Mouse (Mus musculus): Measurements from ENCODE around the gene Myo1b.

Myo1b gene

DNA sequence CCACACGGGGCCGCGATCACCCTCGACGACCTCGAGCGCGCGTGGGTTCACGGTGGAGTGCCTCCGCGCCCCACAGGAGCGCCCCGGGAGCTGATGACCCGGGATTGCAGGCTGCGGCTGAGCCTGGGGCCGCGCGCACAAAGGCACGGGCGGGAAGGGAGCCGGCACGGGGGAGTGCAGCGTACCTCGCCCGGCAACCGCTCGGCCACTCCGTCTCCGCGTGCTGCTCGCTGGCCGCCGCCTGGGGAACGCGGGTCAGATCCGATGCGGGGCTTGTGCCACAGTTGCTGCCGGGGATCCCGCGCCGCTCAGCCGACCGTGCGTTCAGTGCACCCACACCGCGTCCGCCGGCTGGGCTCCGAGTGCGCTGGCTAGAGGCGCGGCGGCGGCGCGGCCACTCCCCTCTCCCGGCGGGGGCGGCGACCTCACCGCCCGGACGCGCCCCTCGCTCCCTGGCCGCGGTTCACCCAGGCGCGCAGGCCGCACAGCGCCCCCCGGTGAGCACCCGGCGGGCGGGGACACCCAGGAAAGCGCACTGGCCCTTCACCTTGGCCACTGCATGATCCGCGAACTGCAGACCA is at the start of gene Myo1b:
Gene Myo1b (minus strand): TSS at position 496 of the 581 bp plus-strand sequence.
- no peak for DNase-seq (ENCODE audit: low spot score)

DNA sequence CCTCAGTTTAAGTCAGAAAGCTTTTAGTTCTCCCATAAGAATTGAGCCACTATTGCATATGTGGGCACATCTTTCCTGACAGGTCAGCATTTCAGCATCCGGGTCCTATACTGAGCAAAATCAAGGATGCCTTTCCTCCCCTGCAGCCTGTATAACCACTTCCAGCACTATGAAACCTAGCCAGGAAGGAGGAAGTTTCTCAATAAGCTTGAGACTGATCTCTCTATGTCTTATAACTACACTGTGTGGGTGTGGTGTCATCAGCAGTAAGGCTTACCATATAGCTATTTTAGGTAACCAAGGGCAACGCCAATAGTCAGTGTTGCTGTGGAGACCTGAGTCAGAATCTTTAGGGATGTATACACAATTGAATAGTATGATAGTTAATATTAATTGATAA is 48.8 kb upstream of the Myo1b start:
- no peak for DNase-seq (ENCODE audit: low spot score)

DNA sequence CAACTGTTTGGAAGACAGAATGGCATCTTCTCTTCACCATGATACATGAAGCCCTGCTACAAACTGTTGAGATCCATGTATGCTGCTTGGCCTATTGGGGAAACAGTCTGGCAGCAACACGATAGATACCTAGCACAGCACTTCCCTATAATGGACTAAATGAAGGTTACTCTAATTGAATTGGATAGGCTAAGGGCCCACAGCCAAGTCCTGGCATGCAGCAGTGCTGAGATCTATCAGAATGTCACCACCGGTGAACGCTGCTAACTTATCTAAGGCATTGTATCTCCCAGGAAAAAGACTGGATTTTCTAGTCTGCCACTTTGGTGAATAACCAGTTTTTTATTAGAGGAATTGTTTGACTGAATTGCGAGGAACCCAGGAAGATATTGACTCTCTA is 31.2 kb upstream of the Myo1b start:
- DNase-seq (ENCODE audit: low spot score), result no peak

- DNase-seq (ENCODE audit: low spot score), result no peak
Measured at GRCm38 (mm10) chr1:51944755-51945154, 28.9 kb upstream of the Myo1b start.

GRCm38 (mm10) chr1:51938357-51938756 is 22.5 kb upstream of the Myo1b start:
- no peak for DNase-seq (ENCODE audit: low spot score)

DNA sequence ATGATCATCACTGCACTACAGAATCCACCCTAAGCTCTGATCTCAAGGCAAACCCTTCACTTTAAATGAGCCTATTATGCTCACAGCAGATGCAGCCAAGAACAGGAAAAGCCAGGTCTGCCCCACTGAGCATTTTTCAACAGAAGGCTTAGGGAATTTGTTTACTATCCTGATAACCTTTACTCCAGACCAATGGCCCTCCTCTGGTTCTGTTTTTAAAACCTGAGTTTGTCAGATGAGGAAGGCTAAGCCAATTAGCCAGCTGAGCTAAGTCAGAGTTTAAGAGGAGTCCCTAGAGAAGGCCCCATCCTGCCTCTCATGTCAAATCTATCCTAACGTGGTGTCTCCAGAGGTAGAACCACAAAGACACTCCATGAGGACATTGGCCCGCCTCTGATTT is 19.1 kb upstream of the Myo1b start:
- no peak for DNase-seq (ENCODE audit: low spot score)

DNA sequence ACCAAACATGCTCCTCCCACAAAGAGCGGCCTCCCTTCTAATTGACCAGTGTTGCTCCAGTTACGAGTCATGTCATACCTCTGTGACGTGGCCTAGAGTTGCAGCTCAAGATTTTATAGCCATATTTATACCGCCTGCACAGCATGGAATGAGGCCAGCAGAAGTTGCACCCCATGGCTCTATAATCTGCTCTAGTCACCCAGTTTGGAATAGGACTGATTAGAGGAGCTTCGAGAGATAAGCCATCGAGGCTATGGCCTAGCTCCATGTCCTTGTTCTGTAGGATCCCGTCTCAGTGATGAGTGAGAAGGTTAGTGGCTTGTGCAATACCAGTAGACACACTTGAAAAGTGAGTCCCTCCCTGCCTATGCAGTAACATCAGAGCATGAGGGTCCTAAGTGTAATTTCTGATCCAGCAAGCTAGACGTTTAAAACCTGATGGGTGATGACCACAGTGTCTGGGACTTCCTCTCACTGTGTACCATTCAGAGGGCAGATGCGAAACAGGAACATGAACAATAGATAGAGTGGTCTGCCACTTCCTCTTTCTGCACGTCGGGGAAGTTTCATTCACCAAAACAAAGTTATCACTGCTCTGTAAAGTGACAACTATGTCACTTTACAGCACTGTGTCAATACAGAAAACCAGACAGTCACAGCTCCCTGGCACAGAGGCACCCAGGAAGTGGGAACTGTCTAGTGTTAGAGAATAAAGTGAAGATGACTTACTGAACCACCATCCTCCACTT is 18.5 kb upstream of the Myo1b start:
- DNase-seq (ENCODE audit: low spot score), result no peak

DNA sequence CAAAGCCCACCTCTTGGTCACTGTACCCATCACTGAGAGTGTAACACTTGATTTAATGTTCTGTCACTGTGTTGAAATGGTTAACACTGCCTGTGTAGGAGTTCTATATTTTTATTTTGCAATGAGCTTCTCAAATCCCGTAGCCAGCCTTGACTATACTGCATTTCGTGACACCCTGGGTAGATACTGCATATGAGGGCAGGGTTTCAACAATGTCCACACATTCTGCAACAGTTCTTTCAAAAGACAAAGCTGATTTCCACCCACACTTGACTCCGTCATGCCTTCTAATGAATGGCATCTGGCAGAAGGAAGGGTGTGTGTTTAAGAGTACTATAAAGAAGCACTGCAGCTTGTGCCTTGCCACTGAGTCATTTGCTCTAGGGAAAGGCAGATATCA is 17.0 kb upstream of the Myo1b start:
- no peak for DNase-seq (ENCODE audit: low spot score)

DNA sequence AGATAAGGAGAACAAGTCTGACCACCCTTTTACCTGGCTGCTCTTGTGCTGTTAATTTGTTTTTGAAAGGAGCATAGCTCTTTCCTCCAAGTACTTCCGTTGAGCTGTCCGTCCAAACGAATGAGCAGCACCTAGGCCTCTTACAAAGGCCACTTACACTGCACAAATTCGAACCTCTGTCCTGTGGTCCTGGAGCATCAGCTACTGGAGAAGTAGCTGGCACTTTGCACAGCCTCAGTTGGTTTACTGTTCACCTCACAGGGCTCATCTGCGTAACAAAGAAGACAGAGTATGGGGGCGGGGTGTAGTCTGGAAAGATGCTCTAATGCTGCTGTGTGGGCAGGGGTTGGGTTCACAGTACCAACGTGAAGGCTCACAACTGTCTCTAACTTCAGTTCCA is 15.7 kb upstream of the Myo1b start:
- no peak for DNase-seq (ENCODE audit: low spot score)

- no peak for DNase-seq (ENCODE audit: low spot score)
Measured at GRCm38 (mm10) chr1:51930584-51930983, 14.7 kb upstream of the Myo1b start.

DNA sequence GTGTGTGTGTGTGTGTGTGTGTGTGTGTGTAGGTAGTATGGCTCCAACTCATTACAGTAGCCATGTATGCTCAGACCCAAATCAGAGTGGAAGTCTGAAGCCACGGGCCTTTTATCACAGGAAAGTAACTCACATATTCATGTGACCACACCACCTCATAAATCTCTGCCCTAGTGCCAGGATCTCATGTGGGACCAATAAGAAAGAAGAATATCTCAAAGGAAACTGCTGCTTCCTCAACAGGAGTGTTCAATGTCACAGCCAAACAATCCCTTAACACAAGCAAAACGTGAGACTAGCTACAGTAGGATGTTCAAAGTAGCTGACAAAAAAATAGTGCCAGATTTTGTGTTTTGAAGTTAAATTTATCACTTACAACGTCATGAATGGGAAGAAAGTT is 13.7 kb upstream of the Myo1b start:
- DNase-seq (ENCODE audit: low spot score), result no peak

- no peak for DNase-seq (ENCODE audit: low spot score)
Measured at GRCm38 (mm10) chr1:51922820-51923219, 6.9 kb upstream of the Myo1b start.

- DNase-seq (ENCODE audit: low spot score), result no peak
Measured at GRCm38 (mm10) chr1:51916276-51916675, 405 bp upstream of the Myo1b start.

DNA sequence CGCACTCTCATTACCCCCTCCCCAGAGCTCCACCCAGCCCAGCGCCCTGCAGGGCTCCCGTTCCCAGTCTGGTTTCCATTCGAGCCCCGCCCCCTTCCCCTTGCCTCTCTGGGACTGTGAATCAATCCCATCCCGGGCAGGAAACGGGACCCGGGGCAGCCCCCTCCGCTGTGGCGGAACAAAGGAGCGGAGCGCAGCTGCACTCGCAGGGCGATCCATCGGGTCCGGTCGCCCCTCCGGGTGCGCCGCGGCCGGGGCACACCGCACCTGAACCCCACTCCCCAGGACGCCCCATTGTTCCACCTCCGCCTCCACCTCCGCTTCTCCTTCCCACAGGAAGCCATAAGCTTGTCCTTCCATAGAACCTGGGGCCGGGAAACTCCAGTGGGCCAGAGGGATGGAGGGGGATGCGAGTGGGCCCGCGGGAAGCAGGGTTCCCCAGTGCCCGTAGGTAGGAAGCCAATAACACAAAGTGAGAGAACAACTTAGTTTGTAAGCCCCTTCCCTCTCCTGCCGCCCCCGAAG is 758 bp downstream of the Myo1b start:
- DNase-seq (ENCODE audit: low spot score), result no peak

- no peak for DNase-seq (ENCODE audit: low spot score)
Measured at GRCm38 (mm10) chr1:51914095-51914494, 1.8 kb downstream of the Myo1b start.

- no peak for DNase-seq (ENCODE audit: low spot score)
Measured at GRCm38 (mm10) chr1:51913071-51913814, 2.6 kb downstream of the Myo1b start.

DNA sequence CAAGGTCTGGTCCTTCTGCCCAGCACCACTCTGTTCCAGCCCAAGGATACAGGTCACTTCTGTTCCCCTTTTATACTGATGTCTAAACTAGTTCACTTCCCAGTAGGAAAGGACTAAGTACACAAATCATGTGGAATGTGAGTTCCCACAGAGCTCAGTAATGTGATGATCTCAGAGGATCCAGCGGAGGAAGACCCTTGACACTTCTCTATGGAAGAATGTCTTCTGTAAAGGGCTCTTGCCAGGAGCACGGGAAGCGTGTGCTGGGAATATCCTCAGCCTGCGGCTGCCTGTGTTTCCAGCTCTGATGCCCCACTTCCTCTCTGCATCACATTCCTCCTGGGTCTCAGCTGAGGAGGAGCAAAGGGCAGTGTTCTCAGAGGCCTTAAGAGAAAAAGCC is 4.5 kb downstream of the Myo1b start:
- DNase-seq (ENCODE audit: low spot score), result no peak

DNA sequence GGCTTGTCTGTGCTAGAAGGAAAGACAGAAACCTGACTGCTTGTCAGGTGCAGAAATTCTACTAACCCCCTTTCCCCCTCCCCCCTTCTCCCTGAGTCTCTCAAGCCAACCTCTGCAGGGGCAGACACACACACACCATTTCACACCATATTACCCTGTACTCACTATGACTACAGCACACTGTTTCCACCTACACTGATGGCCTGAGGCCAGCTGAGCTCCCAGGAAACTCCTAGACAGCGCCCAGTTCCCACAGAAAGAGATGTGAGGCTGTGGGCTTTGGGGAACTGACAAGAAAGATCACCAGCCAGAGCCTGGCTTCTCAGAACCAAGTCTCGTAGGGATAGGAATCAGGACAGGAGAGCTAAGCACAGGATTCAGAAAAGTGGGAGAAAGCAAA is 6.7 kb downstream of the Myo1b start:
- DNase-seq (ENCODE audit: low spot score), result no peak

DNA sequence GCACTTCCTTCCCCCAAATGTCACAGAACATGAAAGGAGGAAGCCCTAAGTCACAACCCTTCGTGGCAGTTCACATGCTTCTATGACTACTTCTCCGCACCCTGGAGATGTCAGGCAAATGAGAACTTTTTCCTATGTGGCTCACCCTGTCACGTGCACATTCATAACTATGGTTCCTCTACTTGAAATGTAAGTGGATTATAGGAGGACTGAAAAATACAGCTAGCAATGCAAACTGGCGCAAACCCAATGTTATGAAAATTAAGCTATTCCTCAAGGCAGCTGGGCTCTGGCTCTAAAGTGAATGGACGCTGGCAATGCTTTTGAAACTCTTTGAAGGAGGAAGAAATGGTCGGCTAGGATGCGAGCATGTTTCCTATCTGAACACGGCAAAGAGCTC is 8.1 kb downstream of the Myo1b start:
- no peak for DNase-seq (ENCODE audit: low spot score)

DNA sequence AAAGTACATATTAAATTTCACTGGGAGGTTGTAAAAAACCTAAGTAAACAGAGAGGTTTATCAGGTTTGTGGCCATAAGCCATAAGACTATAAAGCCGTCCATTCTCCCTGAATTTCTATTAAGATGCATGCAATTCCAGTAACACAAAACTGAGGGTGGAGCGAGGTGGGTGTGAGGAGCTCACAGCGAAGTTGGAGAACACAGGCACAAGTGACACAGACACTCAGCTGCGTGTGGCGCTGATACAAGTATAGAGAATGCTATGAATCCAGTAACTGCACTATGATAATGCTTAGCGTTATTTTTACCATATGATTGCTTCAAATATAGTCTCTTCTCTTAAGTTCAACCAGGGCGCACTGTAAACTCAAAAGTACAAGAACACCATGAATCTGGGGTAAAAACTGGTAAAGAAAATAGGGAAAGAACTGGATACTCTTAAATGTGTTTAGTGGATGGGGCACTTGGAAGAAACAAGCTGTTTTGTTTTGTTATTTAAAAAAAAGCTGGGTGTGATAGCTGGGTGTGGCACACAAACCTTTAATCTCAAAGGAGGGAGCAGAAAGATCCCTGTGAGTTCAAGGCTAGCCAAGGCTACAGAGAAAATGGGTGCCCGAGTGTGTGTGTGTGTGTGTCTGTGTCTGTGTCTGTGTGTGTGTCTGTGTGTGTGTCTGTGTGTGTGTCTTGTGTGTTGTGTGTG is 9.5 kb downstream of the Myo1b start:
- no peak for DNase-seq (ENCODE audit: low spot score)

DNA sequence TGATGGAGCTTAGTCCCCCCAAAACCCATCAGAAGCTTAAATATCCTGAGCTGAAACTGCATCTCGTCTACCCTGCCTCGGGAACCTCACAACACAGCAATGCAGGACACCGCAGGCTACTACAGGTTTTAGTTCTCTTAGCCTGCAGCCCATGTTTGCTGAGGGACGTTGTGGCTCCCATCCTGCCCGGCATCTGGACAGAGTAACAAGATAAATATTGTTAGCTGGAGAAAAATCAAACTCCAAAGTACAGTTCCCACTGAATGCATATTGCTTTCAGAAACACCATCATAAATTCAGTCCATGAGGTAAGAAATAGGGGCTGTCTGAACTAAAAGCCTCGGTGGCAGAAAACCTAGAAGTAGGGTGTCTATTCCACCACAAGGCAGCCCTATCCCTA is 10.8 kb downstream of the Myo1b start:
- no peak for DNase-seq (ENCODE audit: low spot score)

DNA sequence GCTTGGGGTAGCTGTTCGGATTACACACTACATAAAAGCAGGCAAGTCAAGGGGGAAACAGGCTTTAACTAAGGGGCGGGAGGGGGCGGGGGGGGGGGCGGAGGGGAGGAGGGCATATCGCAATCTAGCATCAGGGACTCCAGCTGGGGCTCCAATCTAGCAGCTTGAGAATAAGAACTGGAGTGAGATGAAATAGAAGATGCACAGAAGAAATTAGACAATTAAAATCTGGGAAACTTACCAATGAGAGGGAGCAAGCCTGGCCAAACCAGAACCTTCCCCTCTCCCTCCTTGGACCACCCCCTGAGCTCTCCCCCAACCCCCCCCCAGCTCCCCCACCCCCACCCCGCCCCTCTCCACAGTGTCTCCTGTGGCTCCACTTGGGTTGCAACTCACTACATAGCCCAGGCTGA is 18.7 kb downstream of the Myo1b start:
- DNase-seq (ENCODE audit: low spot score), result no peak

GRCm38 (mm10) chr1:51895961-51896360 is 19.9 kb downstream of the Myo1b start:
- no peak for DNase-seq (ENCODE audit: low spot score)

Data from c-Kit-positive CD71-positive TER-119-positive erythroid progenitor cells, embryonic 14.5 days (primary cell).